Mouse (Mus musculus): ENCODE data around the gene Arid1b. TPM values are rescaled to one million over a fixed set of nuclear protein-coding genes. Genes with fewer than 3 reads are reported as not detected.

Arid1b gene
- total and polyA plus RNA-seq, 3 experiments, result 11.8 to 27.8 (median 26.8) TPM

GRCm38 (mm10) chr17:5298891-5299559 is 304.9 kb downstream of the Arid1b start:
- Histone ChIP-seq H3K36me3 (ENCODE audit: control insufficient read depth, insufficient read depth, low read length) (no peaks in the 10 kb centered on the region), H3K4me1 (ENCODE audit: control insufficient read depth, insufficient read depth, low read length) (peaks cover 4% of the 10 kb centered on the region), H3K4me3 (no peak overlapping the region), H3K27ac (no peak overlapping the region), H3K27me3 (ENCODE audit: control insufficient read depth, insufficient read depth, low read length) (no peaks in the 10 kb centered on the region), H3K9ac (ENCODE audit: low read depth, low read length) (no peak overlapping the region), H3K79me2 (replicated peaks; ENCODE audit: control insufficient read depth, insufficient read depth, low read length) (no peaks in the 10 kb centered on the region)
- WGBS, result 54% methylated on average over 5 of the region's 5 CpGs
- intact Hi-C loops (cut with DNase I), result no loop called here
- no peak for TF ChIP-seq POLR2A (IDR thresholded peaks at IDR 0.05; ENCODE audit: insufficient read depth, low read depth, low read length)
- TF ChIP-seq CTCF (IDR thresholded peaks at IDR 0.05), result no peak
- no peak for TF ChIP-seq EP300 (IDR thresholded peaks at IDR 0.05; ENCODE audit: insufficient read depth, low read depth, low read length)
- no peak for DNase-seq

DNA sequence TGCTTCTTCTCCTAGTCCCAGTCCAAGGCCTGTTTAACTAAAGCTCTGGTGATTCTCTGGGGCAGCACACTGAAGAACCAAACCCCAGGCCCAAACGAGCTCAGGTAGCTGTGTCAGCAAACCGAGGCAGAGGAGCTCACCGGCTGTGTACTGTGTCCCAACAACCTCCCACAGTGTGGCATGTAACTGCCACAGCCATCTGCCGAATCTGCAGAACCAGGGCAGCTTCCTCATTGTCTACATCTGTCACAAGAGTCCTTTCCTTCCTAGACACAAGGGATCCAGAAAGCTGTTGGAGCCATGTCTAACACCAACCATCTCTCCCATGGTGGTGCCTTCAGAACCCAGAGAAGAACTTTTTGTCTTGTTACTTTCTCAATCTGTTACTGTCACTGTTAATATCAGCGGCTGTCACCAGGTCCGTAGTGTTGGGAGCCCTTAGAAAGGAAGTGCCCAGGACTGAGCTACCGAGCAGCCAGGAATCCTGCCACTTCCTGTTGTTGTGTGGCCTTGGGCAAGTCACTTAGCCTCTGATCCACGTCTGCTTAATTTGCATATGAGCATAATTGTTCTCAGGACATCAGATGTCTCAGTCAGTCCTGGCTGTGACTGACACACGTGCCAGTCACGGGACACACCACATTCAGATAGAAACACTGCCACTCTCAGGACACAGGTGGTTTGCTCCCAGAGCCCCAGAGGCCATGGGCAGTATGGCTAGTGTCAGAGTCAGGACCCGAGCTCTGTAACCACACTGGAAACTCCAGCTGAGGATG is 309.0 kb downstream of the Arid1b start:
- intact Hi-C loops (cut with DNase I), result loop anchor here (5.0 kb wide), 1 partner anchor 96 kb away; no protein-coding TSS in a partner anchor
- H3K4me3 ChIP-seq, result no peak overlapping the region
- TF ChIP-seq POLR2A (IDR thresholded peaks at IDR 0.05; ENCODE audit: insufficient read depth, low read depth, low read length), result no peak
- no peak for TF ChIP-seq EP300 (IDR thresholded peaks at IDR 0.05; ENCODE audit: insufficient read depth, low read depth, low read length)
- TF ChIP-seq CTCF (IDR thresholded peaks at IDR 0.05), result peak; percentile 43

GRCm38 (mm10) chr17:5305783-5306477 is 311.8 kb downstream of the Arid1b start:
- DNase-seq, result no peak
- no peaks in the 10 kb centered on the region for H3K36me3 ChIP-seq (ENCODE audit: control insufficient read depth, insufficient read depth, low read length)
- H3K9ac ChIP-seq (ENCODE audit: low read depth, low read length), result no peak overlapping the region
- H3K27ac ChIP-seq, result no peak overlapping the region
- no peaks in the 10 kb centered on the region for H3K79me2 ChIP-seq (replicated peaks; ENCODE audit: control insufficient read depth, insufficient read depth, low read length)
- H3K4me3 ChIP-seq, result no peak overlapping the region
- WGBS, result 56% methylated on average over 10 of the region's 10 CpGs
- TF ChIP-seq EP300 (IDR thresholded peaks at IDR 0.05; ENCODE audit: insufficient read depth, low read depth, low read length) (no peak), CTCF (IDR thresholded peaks at IDR 0.05) (no peak), POLR2A (IDR thresholded peaks at IDR 0.05; ENCODE audit: insufficient read depth, low read depth, low read length) (no peak)
- no peaks in the 10 kb centered on the region for H3K27me3 ChIP-seq (ENCODE audit: control insufficient read depth, insufficient read depth, low read length)
- intact Hi-C loops (cut with DNase I), result no loop called here
- no peaks in the 10 kb centered on the region; the same call in 1 of the 2 replicates for H3K4me1 ChIP-seq (ENCODE audit: control insufficient read depth, insufficient read depth, low read length)

More for the DNA sequence above, 309.0 kb downstream of the Arid1b start:
- Histone ChIP-seq H3K9ac (ENCODE audit: low read depth, low read length) (no peak overlapping the region), H3K27ac (no peak overlapping the region), H3K27me3 (ENCODE audit: control insufficient read depth, insufficient read depth, low read length) (no peaks in the 10 kb centered on the region), H3K36me3 (ENCODE audit: control insufficient read depth, insufficient read depth, low read length) (no peaks in the 10 kb centered on the region), H3K79me2 (replicated peaks; ENCODE audit: control insufficient read depth, insufficient read depth, low read length) (no peaks in the 10 kb centered on the region), H3K4me1 (ENCODE audit: control insufficient read depth, insufficient read depth, low read length) (no peaks in the 10 kb centered on the region)
- WGBS, result 61% methylated on average over 11 of the region's 11 CpGs
- DNase-seq, result no peak

GRCm38 (mm10) chr17:5309930-5310329 is 315.8 kb downstream of the Arid1b start:
- 45% methylated on average over 5 of the region's 5 CpGs for WGBS
- intact Hi-C loops (cut with DNase I), result no loop called here
- Histone ChIP-seq H3K4me3 (no peak overlapping the region), H3K4me1 (ENCODE audit: control insufficient read depth, insufficient read depth, low read length) (no peaks in the 10 kb centered on the region; the same call in 1 of the 2 replicates), H3K27me3 (ENCODE audit: control insufficient read depth, insufficient read depth, low read length) (no peaks in the 10 kb centered on the region), H3K36me3 (ENCODE audit: control insufficient read depth, insufficient read depth, low read length) (no peaks in the 10 kb centered on the region), H3K27ac (no peak overlapping the region), H3K9ac (ENCODE audit: low read depth, low read length) (no peak overlapping the region), H3K79me2 (replicated peaks; ENCODE audit: control insufficient read depth, insufficient read depth, low read length) (no peaks in the 10 kb centered on the region)
- TF ChIP-seq CTCF (IDR thresholded peaks at IDR 0.05) (no peak), EP300 (IDR thresholded peaks at IDR 0.05; ENCODE audit: insufficient read depth, low read depth, low read length) (no peak), POLR2A (IDR thresholded peaks at IDR 0.05; ENCODE audit: insufficient read depth, low read depth, low read length) (no peak)
- DNase-seq, result no peak

DNA sequence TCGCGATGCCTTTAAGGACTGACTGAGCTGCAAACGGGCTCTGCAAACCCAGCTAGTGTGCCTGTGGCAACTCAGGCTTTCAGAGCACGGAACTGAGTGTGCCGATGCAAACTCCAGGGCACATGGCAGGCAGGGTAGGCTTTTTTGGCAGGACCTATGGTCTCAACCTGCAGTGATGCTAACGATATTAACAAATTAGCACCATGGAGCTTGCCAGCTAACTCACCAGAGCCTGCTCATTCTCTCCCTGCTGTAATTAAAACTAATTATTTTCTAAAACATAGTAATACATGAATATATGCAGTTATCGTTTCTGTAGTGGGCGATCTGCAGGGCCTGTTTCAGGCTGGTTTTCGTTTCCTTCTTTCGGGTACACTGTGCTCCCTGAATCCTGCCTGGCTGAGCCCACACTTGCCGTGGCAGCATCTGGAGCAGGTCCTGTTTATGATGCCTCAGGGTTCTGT is 316.3 kb downstream of the Arid1b start:
- Histone ChIP-seq H3K27me3 (ENCODE audit: control insufficient read depth, insufficient read depth, low read length) (no peaks in the 10 kb centered on the region), H3K79me2 (replicated peaks; ENCODE audit: control insufficient read depth, insufficient read depth, low read length) (no peaks in the 10 kb centered on the region), H3K27ac (no peak overlapping the region), H3K9ac (ENCODE audit: low read depth, low read length) (no peak overlapping the region), H3K36me3 (ENCODE audit: control insufficient read depth, insufficient read depth, low read length) (no peaks in the 10 kb centered on the region), H3K4me3 (no peak overlapping the region), H3K4me1 (ENCODE audit: control insufficient read depth, insufficient read depth, low read length) (no peaks in the 10 kb centered on the region; the same call in 1 of the 2 replicates)
- no peak for DNase-seq
- 82% methylated on average over 11 of the region's 11 CpGs for WGBS
- intact Hi-C loops (cut with DNase I), result no loop called here
- TF ChIP-seq POLR2A (IDR thresholded peaks at IDR 0.05; ENCODE audit: insufficient read depth, low read depth, low read length), result no peak
- no peak for TF ChIP-seq CTCF (IDR thresholded peaks at IDR 0.05)
- no peak for TF ChIP-seq EP300 (IDR thresholded peaks at IDR 0.05; ENCODE audit: insufficient read depth, low read depth, low read length)

All from heart, adult 2 months (tissue).